Mouse (Mus musculus) bone marrow, adult 2 months (tissue): Measurements from ENCODE around the gene Nmnat2.

Source experiments
- CTCF ChIP-seq: fragments of 200-500 bp; IDR thresholded peaks from 2 replicates; pipeline ENCODE4 v1.5.1; 2011; ENCODE audit warnings: low read length, control low read depth; ENCODE audit not compliant: control insufficient read depth, insufficient read depth
- POLR2A ChIP-seq: fragments of 200-500 bp; IDR thresholded peaks from 2 replicates; pipeline ENCODE4 v1.6.1; 2011; ENCODE audit warnings: low read depth, mild to moderate bottlenecking, control low read depth, low read length, borderline replicate concordance; ENCODE audit not compliant: control insufficient read depth

GRCm38 (mm10) chr1:153031954-153032353 lies 77.2 kb downstream of the Nmnat2 start:
- no peak for TF ChIP-seq POLR2A
- TF ChIP-seq CTCF, result no peak
